Mouse (Mus musculus) kidney, postnatal 25 days (tissue): ENCODE results near the gene Hipk2.

Experiments
- DNase-seq, 2 experiments: peaks; one replicate each; pipeline ENCODE4 v3.0.0; 2021; ENCODE audit warnings: mixed read lengths in 2 of 2

The Hipk2 gene

DNA sequence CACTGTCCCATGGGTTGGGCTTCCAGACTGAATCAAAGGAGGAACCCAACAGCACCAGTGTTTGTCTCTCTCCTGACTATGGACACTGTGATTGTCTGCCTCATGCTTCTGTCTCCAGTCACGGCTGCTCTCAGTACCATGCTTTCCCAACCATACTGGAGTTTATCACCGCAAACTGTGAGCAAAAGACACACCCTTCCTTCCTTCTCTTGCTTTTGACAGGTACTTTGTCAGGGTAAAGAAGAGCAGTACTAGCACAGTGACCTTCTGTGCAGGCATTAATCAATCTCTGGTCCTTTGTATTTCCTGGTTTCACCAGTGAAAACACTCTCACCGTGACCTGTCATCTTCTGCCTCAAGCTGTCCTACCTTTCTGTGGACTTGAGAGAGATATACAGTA is 25.7 kb upstream of the Hipk2 start:
- no peak for DNase-seq

DNA sequence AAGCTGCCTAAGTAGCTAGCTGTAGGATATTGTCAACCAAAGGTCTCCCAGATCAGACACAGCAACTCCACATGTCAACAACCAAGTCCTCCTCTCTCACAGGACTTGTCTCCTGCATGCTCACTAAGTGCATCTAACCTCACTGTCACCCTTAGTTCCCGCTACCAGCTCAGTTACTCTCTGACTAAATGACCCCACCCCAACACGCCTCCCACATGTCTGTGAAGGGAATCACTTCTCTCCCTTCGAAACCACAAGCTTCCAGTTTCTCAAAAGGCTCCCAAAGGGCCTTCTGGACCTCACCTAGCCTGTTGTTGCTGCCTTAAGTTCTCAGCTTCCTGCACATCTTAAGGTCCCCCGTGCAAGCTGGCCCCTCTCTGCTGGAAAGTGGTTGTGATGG is 25.2 kb upstream of the Hipk2 start:
- DNase-seq = no peak

DNA sequence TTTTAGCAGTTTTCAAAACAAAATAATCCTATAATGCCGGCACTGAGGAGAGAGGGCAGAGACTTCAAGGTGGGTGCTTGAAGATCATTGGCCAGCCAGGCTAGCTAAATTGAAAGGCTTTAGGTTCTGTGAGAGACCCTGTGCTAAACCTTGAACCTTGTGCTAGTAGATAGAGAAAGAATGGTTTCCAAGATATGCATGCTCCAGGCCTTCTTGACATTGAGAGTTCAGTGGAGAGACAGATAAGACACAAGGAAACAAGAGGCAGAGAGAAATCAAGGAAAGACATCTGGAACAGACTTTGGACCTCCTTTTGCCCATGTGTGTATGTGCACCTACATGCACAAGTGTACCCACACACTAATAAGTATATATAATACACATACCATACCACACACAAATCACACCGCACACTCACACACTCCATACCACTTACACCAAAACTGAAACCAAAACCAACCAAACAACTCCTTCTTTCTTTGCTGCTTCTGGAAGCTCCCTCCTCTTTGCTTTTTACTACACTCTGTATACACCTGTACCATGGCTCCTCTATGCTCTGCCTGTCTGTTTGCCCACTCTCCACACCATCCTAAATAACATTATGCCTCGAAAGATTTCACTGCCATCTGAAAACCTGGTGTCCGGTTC is 24.6 kb upstream of the Hipk2 start:
- DNase-seq = no peak

DNA sequence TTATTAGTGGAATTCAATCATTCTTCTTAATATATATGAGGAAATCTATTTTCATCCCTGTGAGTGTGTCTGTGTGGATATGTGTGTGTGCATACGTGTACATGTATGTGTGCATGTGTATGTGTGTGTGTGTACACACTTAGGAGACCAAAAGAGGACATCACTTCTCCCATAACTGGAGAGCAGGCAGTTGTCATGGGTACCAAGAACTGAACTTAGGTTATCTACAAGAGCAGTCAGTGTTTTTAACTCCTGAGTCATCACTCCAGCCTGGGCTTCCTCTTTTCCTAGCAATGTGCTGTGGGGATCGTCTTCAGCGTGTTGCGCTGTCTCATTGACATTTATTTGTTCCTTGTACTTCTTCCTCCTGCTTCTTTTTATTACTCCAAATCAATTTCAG is 24.1 kb upstream of the Hipk2 start:
- DNase-seq = no peak

DNA sequence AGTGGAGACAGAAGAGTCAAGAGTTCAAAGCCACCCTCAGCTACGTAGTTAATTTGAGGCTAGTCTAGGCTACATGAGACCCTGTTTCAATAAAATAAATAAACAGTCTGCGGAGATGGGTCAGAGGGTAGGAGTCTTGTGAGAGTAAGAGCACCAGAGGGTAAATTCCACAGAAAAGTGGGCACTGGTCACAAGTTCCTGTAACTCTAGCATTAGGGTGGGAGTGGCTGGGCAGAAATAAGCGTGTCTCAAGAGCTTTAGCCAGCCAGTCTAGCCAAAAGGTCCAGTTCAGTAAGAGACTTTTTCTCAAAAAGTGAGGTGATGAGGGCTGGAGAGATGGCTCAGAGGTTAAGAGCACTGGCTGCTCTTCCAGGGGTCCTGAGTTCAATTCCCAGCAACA is 17.6 kb upstream of the Hipk2 start:
- DNase-seq = no peak

DNA sequence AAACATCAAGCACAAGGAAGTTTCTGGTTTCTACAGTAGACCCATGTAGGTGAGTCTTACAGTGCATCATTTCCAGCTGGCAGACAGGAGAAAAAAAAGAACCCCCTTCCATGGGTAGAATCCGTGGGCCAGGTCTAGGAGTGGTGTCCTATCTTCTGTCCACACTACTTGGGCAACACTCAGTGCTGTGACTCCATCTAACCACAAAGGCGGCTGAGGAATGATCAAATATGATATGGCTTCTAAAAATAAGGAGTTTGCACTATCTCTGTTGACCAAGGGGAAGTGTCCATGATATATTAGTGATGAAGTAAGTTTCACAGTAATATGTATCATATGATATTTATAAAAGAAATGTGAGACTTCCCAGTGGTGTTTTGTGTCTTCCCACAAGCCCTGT is 16.1 kb upstream of the Hipk2 start:
- no peak for DNase-seq

DNA sequence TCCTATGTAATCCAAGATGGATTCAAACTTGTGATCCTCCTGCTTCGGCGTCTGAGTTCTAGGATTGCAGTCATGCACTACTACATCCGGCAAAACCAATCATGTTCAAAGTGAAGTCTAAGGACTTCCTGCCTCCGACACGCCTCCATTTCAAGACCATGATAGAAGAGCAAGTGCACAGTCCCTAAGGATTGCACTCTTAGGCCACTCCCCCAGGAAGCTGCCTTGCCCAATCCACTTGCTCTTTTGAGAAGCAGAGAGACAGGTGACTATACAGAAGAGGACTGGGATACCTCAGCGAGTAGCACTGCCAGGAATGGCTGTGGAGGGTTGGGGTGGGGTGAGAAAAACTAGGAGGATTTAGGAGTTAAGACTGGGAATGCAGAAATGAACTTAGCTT is 13.2 kb upstream of the Hipk2 start:
- no peak for DNase-seq

DNA sequence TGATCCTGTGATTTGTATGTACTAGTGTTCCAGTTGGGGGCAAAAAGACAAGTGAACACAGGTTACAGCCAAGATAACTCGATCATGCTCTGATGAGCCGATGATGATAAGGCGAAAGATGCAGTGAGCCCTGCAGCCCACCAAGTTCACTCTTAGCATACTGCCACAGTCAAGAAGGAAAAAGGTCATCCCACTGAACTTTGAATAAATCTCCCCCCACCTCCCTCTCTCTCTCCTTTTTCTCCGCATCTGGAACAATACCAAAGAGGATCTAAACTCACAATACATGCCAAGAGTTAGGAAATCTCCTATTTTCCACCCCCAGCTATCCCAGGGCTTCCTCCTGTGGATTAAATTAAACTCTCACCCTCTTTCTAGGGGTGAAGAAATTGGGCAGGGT is 11.5 kb upstream of the Hipk2 start:
- DNase-seq = no peak

DNA sequence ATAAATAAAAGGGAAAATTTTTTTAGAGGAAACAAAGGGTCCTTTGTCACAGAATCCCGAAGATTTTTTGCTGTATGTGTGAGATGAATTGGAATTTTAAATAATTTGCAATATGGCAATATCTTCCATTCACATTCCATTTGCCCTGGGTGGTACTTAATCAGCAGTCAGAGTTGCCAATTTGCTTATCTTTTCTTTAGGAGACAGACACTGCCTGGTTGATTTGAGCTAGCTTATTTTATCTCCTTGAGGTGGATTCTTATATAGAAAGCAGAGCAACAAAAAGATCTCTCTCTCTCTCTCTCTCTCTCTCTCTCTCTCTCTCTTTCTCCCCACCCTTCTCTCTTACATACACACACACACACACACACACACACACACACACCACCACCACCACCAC is 9.2 kb upstream of the Hipk2 start:
- DNase-seq = no peak

DNA sequence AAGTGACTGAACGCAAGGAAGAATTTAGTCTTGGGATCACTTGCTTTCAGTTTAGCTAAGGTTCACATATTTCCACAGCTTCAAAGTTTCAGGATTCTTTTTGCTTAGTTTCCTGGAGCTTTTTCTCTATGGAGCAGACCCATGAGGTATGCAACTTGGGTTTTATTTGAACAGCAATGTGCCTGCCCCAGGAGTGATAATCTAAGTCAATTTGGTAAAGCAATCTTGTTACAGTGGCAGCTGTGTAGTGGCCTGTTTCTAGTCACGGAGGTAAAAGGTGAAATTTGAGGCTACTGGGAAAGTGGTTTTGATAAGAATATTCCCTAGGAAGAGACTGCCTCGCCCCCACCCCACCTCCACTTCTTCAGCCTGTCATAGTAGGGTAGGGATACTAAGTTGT is 8.5 kb upstream of the Hipk2 start:
- no peak for DNase-seq

DNA sequence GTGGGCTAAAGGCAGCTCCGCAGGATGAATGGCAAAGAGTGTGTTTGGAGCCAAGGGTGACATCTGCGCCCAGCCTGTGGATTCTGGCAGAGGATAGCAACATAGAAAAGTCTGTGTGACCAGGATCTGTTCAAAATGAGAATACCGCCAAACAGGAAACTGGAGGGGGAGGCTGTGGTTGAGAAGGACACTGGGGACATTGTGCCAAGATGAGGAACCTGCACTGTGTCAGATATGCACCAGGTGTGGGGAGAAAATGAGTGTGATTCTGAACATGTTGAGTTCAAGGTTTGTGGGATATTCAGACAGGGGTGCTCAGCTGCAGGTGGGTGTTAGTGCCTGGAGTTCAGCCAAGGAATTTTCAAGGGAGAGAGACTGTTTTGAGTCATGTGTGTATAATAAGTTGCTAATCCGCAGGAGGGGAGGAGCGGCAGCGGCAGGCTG is 6.8 kb upstream of the Hipk2 start:
- DNase-seq = no peak

DNA sequence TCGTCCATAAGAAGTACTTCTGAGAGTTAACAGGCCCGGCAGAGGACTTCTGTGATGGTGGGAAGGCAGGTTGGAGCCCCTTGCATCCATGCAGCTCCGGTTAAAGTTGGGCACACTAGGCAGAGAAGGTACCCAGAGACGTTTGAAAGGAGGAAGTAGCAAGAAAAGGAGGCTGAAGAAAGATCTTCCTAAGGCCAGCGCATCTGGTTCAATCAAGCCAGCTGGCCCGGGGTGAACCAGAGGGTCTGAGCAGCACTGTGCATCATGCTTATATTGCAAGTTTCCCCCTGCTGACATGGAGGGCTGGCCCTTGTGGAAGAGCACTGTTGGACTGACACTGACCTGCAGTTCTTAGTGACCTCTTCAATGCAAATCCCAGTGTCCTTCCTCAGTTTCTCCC is 6.0 kb upstream of the Hipk2 start:
- DNase-seq = no peak

DNA sequence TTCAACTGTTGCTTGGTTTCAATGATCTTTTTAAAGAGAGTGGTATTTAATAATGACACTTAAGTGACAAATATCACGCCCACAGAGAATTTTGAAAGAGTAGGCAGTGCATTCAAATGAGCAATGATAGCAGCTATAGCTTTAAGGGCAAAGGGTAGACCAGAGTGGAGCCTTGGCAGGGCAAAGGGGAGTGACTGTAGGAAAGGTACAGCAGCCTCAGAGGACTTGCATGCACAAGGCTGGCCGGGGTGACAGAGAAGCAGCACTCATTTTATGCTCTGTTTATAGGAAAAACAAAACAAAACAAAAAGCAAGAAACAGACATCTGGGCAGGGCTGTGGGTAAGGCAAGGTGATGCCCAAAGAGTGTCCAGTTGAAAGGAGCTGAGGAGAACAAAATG is 5.5 kb upstream of the Hipk2 start:
- DNase-seq = peak; percentile 45 to 60

DNA sequence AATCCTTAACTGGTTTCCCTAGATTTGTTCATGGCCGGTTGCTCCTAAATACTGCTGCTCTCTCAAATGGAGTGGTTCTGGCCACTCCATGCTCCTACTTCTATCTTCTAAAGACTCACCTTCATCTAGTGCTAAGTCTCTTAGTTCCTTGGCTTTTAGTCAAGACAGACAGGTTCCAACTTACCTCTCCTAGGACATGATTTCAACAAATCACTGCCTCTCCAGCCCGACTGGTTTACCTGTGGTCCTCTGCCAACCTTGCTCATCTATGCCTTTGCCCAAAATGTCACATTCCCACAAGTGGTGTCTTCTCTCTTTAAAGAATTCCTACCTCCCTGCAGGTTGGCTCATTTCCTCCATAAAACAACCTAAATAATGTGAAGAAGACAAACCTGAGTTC is 1.7 kb upstream of the Hipk2 start:
- DNase-seq = no peak

DNA sequence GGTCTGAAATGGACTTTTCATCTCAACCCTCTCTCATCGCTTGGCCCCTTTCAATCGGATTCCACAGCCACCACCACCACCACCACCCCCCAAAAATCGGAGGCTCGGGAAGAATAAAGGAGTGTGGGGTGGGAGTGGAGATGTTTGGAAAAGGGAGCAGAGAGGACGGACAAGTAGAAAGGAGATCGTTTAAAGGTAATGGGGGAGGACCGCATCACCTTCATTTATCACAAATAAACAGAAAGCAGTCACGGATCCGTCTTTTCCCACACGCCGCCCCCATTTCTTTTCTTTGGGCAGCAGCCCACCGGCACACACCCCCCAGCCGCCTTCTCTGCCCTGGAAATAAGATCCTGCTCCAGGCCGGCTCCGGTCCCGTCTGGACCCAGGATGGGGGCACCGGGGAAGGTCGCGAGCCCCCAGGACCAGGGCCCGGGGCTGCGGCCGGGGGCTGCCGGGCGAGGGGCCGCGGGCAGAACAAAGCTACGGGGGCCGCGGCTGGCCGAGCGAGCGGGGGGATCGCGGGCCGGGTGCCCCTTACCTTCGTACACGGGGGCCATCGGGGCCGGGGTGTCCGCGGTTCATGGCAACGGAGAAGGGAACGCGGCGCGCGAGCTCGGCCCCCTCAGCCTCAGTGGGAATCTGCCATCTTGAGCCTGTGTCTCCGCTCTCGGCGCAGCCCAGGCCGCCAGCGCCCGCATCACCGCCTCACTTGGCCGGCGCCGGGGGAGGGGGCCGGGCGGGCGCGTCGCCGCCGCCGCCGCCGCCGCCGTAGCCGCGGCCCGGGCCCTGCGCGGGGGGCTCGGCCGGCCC is 501 bp downstream of the Hipk2 start, which contains the start of gene Tbxas1:
Tbxas1 (plus strand) TSS at position 147 of the 813 bp plus-strand sequence.
- peak; percentile 54 to 78 for DNase-seq

DNA sequence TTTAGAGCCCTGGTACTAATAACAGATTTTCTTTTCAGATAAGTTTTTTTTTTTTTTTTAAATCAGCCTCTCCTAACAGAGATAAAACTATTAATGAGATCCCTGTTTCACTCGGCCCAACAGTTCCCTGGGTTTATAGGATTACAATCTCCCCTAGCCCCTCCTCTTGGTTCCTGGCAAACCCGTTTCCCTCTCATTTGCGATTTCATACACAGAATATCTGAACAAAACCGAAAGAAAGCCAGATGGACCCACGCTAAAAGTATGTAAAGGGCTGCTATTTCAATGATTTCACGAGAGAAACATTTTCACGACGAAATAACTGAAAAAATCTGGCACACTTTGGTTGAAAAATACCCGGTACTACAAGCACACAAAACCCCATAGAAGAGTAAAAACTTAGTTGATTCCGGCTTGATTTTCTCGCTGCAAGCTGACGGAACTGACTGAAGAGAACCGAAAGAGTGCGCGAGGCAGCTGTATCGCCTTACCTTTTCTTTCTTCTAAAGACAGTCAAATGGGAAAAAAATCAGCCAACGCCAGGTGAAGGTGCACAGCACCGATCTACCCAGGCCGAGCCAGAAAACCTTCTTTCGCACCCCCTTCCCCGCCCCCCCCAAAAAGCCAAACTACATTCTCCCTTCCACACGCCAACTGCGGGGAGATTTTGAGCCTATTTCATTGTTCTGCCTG is 1.3 kb downstream of the Hipk2 start:
- DNase-seq = peak in 1 of 2 experiments; percentile 32

DNA sequence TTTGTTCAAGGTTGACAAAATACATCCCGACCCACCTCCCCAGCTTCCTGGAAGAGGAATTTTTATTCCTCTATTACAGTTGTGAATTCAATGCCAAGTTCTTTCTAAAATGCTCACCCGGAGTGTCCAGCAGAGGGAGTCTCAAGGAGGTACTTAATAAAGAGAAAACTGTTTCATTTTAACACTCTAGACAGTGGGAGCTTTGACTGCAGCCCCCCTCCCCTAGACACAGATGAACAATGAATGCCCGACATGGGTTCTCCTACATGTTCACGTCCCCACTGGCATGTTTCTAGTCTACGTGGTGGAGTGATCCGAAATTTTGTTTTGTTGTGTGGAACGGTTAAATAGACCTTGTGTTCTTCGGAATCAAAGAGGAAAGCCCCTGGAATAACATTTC is 1.9 kb downstream of the Hipk2 start:
- DNase-seq = peak; percentile 64 to 83

DNA sequence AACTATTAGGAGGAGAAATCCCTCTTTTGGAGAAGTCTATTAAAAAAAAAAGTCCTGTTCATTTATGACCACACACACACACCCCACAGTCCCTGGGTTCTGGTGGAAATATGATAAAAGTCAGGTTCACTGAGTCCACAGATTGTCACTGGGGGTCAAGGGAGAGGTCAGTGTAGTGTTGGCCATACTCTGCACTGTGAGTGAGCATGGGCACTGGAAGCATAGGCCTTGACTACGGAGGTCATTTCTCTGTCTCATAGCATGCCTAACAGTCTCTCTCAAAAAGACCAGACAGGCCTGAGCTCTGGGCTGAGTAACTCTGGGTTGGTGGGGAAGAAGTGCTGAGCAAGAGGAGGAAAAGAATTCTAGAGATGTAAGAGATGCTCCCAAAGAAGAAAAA is 2.6 kb downstream of the Hipk2 start:
- no peak for DNase-seq

DNA sequence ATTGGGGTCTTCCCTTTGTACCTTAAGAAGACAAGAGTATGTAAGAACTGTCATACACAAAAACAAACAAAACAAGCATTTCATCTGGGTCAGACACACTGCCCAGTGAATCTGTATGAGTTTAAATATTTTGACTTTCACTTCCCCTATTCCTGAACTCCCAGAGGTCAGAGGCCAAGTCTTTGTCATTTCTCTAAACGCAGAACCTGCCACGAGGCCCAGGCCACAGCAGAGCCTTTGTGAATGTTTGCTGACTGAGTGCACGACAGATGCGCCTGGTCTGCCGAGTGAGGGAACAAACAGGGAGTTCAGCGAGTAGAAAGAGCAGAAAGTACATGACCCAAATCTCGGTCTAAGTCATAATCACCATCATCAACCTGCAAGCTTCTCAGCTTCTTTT is 4.9 kb downstream of the Hipk2 start:
- peak; percentile 38 to 54 for DNase-seq

DNA sequence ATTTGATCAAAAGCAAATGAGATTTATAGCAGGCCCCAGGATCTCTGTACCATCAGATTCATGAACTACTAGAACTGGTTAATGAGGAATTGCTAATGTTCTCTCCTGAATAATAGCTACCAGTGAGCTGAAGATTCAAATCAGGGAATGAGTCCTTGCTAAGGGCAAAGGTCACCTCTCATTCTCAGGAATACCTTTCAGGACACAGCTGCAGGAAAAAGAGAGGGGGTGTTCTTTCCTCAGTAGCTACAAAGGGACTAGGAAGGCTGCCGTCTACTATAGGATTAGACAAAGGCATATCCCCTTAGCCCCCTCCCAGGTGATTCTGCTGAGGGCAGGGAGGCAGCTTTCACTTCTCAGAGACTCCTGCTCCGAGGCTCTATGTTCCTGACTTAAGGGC is 5.9 kb downstream of the Hipk2 start:
- DNase-seq = no peak

DNA sequence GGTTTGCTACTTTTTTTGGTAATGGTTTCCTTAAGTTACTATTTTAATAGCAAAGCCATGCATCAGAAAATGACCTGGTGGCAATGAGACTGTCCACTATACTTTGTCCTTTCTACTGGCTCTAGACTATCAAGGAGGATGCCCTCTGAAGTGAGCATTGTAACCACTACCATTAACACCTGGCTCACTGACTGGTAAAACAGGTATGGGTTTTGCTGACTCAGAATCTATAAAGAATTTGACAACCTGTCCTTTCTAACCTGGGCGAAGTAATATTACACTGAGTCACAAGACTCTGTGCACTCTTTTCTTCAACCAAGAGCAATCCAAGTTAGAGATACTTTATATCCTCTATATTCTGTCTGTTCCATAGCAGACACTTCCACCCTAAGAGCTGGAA is 7.0 kb downstream of the Hipk2 start:
- DNase-seq = no peak

DNA sequence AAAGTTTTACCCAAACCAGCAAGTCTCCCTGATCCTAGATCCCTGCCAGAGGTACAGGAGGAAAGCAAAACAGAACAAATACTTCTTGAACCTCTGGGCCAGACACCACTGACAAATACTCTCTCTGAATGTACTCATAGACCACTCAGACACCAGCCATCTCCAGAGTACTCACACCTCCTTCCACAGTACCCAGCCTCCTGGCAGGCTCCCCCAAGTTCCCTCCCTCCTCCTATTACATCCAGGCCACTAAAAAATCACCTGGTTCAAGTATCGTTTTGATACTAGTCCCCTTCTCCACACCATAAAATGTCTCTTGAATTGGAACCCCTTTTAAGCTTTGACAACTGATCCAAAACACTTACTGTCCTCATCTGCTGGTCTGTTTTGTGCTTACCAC is 8.7 kb downstream of the Hipk2 start:
- no peak for DNase-seq

DNA sequence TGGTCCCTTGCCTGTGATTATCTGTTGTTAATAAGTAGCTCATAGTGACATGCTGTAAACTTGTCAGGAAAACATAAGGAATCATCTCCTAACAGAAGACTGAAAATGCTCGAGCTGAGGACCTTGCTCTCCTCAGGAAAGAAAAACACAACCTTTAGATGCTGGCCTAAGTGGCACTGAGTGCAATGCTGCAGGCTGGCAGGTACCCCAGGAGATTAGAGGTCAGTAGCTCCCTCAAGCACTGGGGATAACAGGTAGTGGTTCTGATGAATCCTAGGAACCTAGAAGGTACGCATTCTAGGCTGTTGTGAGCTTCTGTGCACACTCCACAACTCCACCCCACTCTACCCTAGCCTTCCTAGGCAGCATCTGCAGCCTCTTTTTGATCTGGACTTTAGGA is 9.2 kb downstream of the Hipk2 start:
- DNase-seq = no peak

DNA sequence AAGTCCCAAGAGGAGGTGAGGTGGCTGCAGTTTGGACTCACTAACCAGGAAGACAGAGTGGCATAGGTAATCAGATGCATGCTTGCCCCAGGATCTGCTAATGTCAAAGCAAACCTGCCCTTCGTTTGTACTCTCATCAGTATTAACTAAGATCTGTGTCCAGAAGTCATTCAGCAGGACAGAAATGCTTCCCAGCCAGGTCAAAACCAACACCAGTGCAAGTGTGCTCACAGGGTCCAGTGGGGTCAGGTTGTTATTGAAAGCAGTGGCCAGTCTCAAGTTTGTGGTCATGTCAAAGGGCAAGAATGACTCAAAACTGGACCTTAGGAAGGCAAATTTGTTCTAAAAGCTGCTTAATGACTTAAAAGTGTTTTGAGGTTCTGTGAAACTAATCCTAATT is 9.6 kb downstream of the Hipk2 start:
- peak; percentile 47 to 76 for DNase-seq
